Mouse (Mus musculus): ENCODE data around the gene Il15ra.

GRCm38 (mm10) chr2:11687436-11687835, 17.7 kb upstream of the Il15ra start:
- TF ChIP-seq CTCF (IDR thresholded peaks at IDR 0.05; ENCODE audit: low read depth), result peak; percentile 67
- no peak for TF ChIP-seq EP300 (optimal IDR thresholded peaks at IDR 0.05)
